Mouse (Mus musculus) brain, embryonic 14.5 days (tissue): ENCODE results near the gene Jdp2.

Source experiments
- CTCF ChIP-seq: fragments of 200-500 bp; IDR thresholded peaks from 2 replicates; pipeline ENCODE4 v1.5.1; 2012; ENCODE audit warnings: inconsistent platforms, mild to moderate bottlenecking, moderate library complexity, borderline replicate concordance; ENCODE audit not compliant: insufficient read depth, insufficient read length; ENCODE audit errors: extremely low read depth
- POLR2A ChIP-seq: fragments of 200-500 bp; IDR thresholded peaks from 2 replicates; pipeline ENCODE4 v1.6.1; 2012; ENCODE audit warnings: mild to moderate bottlenecking, inconsistent platforms, borderline replicate concordance; ENCODE audit not compliant: poor library complexity, insufficient read depth, insufficient read length, severe bottlenecking; ENCODE audit errors: extremely low read depth

DNA sequence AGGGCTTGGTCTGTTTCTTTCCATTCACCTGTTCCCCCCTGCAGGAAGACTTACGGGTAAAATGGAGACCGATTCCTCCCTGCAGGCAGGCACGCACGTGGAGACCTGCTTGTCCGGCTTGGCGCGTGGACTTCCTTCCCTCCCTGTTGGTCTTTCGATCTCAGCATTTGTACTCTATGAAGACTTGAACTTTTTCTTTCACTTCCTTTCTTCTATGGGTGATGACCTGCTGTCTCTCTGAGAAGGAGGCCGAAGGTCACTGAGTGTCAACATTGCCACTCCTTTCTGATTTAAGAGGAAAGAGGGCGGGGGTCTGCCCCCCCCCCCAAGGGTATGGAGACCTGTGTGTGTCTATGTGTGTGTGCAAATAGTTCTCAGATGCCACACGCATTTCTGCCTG, 774 bp upstream of the Jdp2 start:
- TF ChIP-seq CTCF (no peak), POLR2A (no peak)
